Mouse (Mus musculus) adrenal gland, postnatal 10 days (tissue): Measurements from ENCODE around the gene Usp7. TPM values are rescaled to one million over a fixed set of nuclear protein-coding genes. Genes with fewer than 3 reads are reported as not detected.
A peak's percentile ranks its signal among the peaks of the same experiment; 100 is the strongest.

Experiments
- DNase-seq: peaks from one replicate; pipeline ENCODE4 v3.0.0; 2021; ENCODE audit warnings: mixed read lengths
- total RNA-seq, 2 experiments: library from RNA; stranded (reverse); gene quantifications; 2 replicates each; pipeline ENCODE4 v1.2.3; 2021

The Usp7 gene
- total RNA-seq, 2 experiments from 2014 or later, result 88.5 to 109 TPM

DNA sequence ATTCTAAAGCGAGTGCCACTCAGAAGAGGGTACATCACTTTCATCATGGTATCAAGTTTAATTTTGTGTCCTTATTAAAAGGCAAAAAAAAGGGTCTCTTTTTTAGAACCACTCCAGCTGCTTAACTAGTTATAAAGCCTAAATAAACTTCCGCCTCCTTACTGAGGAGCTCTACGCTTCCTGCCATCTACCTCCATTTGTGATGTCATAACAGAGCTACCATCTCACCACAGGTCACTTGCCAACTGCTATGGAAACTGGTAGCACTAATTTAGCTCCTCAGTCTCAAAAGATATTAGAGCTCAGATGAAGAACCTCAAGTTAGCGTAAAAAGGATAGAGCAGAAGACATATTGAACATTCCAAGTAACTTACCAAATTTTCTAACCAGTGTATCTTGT is 71.7 kb downstream of the Usp7 start:
- DNase-seq, result no peak

DNA sequence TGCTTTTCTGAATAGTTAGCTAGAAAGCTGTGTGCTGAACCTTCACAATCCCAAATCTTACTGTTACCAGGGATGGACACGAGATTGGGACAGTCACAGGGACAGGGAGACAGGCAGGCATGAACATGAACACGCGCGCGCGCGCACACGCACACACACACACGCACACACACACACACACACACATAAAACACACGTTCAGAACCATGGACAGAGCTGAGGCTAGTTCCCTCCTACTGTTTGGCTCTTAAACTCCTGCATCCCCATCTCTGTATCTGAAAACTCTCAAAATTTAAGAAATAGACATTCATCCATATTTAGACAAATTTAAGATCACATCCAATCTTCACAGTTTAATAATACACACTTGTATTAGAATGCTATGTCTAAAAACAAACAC is 74.4 kb downstream of the Usp7 start:
- DNase-seq, result peak; percentile 35

DNA sequence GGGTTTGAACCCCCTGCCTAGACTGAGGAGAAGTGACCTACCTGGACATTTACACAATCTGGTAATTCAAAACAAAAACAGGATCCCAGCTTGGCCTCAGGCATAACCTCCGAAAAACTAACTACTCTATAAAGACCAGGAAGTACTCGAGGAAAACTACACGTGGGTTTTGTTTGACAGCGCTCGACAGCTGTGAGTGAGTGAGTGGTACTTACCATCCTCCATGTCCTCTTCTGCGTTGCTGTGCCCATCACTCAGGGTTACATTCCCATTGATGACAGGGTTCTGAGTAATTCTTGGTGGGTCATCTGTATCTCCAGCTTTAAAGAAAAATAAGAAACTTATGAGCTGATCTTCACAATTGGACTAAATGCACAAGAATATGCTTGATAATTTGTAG is 75.8 kb downstream of the Usp7 start:
- no peak for DNase-seq

DNA sequence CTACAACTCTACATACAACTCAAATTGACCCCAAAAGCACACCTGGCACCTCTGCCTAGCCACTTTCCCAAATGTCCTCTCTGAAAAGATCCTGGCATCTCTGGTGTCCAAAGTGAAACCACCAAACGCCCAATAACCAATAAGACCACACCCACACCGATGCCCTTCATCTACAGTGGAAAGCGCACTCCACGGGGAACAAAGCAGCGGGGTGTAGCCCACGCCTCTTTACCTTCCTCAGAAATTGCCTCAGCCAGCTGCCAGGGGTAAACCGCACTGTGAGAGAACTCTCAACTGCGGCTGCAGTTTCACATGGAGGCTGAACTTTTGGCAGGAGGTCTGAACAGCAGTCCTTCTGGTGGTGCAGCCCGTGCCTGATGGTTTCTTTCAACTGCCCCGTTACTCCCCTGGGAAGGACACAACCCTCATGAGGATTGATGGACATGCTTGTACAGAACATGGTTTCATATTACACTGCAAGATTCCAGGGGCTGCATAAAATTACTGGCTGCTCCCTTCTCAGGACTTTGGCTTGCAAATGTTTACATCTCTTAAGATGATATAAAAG is 76.5 kb downstream of the Usp7 start:
- peak; percentile 59 for DNase-seq

DNA sequence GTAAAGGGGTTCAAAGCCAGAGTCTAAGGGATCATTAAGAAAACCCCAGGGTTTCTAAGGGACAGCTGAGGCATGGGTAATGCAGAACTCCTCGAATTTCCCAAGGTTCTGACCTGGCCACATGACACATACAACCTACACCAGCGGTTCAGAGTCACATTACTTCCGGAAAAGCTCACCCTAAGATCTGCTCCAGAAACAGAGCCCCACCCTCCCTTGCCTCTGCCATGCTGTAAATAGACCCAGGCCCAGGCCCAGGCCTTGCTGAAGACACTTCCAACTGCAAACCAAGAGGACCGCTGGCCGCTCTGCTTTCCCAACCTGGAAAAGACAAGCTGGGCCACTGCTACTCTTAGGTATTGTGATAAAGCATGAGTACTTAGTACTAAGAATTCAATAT is 77.3 kb downstream of the Usp7 start:
- DNase-seq, result no peak

DNA sequence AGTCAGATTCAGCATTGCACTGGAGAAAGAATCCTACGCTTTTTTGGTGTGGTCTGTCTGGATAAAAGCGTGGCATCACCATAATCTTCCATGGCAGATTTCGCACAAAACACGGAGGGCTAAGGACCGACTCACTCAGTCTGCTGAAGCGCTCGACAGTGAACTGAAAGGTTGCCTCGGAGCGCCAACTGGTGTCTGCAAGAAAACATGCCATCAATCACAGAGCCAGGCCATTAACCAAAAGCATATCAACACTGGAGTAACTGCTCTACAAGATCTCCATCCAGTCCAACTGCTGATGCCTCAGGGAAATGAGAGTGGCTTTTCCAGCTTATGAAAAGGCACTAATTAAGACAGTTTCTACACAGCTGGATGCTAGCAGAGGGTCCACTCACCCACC is 80.1 kb downstream of the Usp7 start:
- DNase-seq, result no peak

DNA sequence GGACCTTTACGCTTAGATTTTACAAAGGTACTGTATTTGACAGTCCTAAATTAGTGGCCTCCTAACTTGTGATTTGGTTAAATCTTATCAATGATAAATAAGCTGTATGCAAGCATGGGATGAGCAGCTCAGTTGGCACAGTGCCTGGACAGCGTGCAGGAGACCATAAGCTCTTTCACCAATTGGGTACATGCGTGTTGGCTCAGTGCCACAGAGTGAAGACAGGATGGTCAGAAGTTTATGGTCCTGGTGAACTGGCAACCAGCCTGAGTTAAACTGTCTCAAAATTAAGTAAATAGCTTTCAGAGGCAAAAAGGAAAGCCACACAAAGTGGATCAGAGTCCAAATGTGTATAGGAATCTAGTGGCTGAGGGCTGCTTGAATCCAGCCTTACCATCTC is 91.5 kb downstream of the Usp7 start:
- DNase-seq, result no peak

DNA sequence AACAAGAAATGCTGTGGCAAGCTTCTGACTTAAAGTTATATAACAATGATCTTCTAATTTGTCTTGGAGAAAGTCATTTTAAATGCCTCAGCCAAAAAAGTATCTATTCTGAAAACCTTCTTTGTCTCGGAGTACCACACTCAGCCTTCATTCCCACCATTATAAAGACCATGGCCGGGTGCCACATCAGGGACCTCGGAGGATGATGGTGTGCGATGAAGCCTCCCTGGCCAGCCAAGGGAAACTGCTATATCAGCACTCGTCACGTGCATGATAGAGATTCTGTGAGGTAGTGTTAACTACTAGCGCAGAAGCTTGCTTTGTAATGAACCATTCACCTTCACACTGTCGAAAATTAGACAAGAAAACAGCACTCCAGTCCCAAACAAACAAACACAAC is 92.6 kb downstream of the Usp7 start:
- no peak for DNase-seq

DNA sequence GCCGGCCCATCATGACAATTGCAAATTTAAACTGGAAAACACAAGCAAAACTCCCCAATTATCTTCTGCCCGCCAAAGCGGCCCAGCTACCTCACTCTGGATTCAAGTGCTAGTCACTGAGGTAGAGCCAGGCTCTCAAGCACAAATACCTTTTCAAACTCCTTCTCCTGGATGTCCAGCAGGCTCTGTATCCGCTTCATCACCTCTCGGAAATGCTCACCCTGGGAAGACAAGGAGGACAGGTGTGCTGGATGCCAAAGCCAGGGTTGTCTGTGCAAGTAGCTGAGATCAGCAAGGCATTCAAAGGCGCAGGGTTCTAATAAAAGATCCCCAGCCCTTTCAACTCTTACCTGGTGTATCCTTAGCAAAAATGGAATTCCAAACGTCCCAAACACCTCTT is 100.9 kb downstream of the Usp7 start:
- DNase-seq, result no peak

DNA sequence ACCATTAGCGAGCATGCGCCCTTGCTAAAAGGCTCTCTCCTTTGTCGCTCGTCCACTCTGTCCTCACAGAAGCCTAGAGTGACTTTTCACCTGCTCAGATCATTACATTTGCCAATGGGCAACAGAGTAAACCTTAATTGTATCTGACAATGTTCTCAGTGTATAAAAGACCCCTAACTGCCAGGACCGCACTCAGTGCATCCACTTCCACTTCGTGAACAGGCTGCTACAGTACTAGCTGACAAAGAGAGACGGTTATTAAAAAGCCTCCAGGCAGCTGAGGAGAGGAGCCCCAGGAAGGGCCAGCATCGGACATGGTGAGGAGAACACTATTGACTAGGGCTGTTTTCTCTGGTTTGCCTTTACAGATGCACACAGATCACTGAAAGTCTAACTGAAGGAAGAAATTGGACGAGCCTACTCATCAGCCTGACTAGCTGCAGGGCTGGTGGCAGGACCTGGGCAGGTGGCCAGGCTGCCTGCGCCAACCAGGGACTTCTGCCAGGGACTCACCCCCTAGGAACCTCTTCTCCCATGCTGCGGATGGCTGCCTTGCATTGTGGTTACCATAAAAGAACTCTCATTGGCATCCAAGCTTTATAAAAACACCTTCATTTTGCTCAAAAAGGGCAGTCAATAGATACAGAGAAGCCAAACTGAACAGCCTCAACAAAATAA is 102.0 kb downstream of the Usp7 start:
- DNase-seq, result peak; percentile 79

DNA sequence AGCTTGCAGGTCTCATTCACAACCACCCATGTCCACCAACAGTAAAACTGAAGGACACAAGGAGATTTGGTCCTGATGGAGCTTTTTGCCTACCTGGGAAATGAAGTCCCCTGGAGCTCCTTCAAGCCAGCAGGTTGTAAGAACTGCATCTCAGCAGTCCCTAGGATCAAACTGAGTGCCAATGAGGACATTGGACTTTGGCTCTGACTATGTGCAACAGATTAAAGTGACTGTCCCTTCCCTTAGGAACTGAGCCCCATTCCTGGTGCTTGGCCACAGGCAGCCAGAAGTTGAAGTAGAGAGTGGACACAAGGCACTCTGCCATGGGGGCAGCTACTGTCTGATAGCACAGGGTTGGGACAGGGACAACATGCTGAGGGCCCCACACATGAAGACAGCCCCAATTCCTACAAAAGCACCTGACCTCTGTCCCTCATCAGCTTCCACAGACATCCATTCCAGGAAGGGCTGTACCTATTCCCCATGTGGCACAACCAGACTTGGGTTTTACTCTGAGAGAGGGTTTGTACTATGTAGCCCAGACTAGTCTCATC is 104.5 kb downstream of the Usp7 start:
- DNase-seq, result no peak

DNA sequence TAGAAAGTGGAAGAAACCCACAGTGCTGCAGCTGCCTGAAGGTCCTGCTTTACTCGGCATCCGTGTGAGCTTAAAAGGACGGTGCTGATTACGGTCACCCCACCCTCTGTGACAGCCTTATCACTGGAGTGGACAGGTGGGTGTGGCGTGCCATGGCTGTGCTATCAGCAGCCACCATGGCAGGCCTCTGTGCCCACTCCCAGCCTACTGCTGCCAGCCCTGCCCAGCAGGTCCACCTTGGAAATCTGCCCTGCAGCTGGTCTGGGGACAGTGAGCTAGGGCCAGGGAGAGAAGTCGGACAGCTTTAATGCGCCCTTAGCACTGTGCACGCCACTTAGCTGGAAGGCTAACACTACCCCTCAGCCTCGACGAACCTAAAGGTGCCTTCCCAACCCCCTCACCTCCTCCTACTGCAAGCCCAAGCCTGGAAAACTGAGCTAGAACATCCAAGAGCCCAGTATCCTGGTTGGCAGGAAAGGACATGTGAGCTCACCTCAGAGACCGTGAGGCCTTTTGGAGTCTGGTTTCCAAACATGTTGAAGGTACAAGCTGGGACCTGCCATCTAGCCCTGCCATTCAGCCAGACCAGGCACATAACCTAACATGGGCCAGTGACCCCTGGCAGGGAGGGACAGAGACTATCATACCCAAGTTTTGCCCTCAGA is 105.1 kb downstream of the Usp7 start:
- DNase-seq, result no peak

DNA sequence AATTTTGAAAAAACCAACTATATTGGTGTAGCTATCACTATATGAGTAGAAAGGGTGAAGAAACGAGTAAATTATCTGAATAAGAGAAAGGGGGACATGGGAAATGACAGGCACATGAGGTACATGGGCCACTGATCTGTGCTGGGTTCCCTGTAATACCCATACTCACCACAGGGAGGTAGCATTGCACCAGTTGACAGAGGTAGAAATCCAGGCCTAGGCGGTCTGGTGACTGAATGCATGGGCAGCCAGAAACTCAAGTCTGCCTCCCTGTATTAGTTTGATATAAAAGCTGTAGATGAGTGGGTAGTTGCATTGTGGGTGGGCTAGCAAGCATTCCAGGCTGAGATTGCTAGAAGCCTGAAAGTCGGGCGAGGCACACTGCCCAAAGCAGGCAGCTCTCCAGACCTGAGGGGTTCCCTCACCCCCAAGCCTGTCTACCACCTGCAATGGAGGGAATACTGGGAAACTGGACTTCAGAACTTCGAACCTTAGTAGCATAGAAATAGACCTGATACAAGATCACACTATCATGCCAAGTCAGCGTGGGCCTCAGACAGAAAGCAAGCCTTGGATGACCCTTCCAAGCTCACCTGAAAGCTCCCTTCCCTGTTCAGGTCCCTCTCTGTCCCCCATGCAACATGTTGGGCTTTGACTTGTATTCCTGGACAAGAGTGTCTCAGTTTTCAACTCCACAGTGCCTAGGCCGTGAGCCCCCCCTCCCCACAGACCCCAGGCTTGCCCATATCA is 105.8 kb downstream of the Usp7 start:
- peak; percentile 84 for DNase-seq

DNA sequence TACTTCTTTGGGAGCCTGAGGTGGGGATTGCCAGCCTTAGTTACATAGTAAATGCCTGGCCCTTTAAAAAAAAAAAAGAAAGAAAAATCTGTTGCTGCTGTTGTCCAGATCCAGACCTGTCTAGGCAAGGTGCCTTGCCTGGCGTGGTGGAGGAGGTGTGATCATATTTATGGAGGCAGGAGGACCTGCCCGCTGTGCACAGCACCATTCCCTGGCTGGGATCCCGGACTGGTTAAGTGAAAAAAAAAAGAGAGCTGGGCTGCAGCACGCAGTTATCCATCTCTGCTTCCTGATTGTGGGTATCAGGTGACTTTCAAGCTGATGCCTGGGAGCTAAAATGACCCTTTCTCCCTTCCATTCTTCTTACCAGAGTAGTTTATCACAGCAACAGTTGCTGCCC is 107.0 kb downstream of the Usp7 start:
- no peak for DNase-seq

DNA sequence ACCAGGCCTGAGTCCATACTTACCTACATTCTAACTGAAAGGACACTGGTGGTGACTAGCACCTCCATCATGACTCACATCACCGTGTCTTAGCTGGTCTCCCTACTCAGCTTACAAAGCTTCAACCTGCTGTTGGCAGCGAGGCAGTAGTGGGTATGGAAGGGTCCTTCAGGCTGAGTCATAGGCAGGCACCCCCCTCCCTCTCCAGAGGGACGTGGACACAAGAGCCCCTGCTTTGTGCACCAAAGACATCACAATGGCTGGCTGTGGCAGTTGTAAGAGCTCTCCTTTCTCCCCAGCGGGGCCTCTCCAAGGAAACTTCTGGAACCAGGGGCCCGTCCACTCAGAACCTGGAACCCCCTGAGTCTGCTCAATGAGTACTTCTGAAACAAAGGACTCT is 111.6 kb downstream of the Usp7 start, which contains the start of gene Gm5767:
Gene Gm5767 (plus strand): TSS at position 301 of the 400 bp plus-strand sequence.
- no peak for DNase-seq

DNA sequence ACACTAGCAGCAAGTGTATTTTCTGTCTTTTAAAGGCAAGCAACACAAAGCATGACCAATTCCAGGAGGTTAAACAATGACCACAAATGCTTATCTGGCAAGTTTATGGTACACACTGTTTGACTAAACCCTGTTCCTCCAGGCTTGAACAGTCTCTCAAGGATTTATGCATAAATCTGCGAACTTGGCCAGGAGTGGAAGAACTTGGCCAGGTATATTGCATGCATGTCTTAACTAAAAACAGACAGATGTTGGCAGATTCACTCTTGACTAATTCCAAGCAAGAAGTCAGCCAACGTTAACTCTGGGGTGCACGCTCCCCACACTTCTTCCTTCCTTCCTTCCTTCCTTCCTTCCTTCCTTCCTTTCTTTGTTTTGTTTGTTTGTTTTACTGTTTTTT is 112.3 kb downstream of the Usp7 start:
- no peak for DNase-seq

DNA sequence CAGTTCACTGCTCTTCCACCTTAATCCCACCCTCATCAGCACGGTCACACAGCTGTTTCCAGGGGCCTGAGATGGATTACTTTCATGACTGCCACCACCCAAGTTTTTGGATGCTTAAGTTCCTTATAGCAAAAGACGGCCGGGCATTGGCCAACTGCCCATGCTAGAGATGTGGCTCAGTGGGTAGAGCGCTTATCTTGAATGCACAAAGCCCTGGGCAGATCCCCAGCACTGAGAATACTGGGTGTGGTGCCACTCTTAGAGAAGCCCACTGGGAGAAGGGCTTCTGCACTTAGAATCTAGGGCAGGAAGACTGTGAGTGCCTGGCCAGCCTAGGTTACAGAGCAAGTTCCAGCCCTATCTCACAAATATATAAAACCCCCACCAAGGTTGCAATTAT is 113.4 kb downstream of the Usp7 start:
- DNase-seq, result no peak

DNA sequence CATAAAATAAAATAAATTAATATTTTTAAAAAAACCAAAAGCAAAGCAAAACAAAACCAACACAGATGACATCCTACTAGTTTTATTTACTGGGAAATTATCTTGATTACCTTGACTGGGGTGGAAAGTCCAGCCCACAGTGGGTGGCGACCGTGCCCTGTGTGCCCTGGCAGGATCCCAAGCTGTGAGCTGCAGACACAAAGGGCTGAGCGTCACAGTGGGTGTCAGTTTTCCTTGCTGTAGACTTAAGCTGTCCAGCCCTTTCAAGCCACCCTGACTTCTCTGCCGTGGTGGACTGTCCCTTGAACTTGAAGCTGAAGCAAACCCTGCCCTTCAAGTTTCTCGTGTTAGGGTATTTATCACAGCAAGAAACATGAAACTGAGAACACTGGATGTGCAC is 114.1 kb downstream of the Usp7 start:
- peak; percentile 69 for DNase-seq

DNA sequence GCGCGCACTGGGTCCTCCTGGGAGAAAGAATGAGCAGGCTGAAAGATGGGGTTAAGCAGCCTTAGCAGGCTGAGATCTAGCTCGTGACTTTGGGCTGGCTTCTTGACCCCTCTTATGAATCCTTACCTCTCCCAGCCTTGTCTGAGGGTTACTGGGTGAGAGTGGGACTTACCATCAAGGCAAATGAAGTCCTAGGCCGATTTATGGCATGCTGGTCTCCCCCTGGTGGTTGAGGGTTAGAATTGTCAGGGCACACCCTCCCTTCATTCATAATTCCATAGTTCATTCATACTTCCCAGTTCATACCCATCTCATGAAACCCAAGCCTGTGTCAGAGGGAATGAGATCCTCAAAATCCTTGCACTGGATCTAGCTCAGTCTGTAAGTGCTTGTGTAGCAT is 115.3 kb downstream of the Usp7 start:
- DNase-seq, result peak; percentile 70

DNA sequence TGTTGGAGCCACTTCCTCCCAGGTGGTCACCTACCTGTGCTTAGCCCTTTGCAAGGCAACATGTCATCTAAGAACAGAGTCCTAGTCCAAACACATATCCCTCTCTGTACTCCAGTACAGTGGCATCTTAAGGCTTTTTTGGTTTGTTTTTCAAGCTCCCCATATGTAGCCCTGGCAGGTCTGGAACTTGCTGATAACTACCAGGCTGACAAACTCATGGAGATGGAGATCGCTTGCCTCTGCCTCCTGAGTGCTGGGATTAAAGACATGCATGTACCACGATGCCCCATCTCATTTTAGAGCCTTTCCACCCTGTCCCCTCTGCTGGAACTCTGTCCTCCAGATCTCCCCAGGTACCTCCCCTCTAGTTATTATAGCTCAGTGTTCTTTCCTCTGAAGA is 115.9 kb downstream of the Usp7 start:
- DNase-seq, result no peak

DNA sequence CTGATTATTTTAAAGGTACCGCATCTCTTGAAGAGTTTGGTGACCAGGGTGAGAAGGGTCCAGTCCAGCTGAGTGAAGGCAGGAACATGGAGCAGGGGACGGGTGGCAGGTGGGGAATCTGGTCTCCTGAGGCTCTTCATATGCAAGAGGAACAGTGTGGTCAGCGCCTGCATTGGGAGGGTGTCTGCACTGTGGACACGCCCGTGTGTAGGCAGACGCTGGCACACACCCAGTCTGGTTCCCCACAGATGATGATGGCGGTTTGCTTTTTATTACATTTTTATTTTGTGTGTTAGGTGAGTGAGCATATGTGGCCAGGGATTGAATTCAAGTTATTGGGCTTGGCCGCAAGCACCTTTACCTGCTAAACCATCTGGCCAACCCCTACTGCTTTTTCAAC is 116.5 kb downstream of the Usp7 start:
- DNase-seq, result no peak

DNA sequence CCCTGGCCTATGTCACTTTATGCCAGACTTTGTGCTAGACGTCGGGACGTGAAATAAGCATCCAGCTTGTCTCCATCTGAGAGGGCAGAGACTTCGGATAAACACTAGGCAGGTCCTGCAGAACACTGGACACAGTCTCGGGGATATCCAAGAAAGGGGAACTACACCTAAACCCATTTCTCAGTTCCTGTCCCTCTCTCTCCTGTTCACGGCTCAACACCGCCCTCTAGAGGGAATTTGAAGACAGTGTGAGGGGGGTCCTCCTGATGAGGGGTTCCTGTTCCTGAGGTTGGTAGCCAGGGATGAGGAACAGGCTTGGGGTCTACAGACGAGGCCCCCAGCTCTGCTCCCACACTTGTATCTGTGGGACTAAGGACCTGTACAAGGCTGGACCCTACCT is 117.9 kb downstream of the Usp7 start:
- DNase-seq, result peak; percentile 60

DNA sequence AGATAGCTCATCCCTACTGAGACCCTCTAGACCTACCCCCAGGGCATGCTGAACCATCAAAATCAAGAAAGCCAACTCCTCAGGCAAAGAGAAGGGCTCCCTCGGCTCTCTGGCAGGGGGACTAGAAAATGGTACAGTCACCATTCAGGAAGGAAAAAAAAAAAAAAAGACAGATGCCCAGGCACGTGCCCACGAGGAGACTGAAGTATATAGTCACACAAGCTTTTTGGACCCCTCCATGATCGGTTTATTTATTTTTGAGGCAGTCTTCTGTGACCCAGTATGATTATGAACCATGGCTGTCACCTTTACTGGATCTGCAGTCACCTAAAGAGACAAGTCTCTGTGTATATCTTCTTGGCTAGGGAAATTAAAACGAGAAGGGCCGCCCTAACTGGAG is 118.8 kb downstream of the Usp7 start:
- DNase-seq, result no peak
